Mouse (Mus musculus): ENCODE measurements around the gene Zmym6. TPM values are rescaled to one million over a fixed set of nuclear protein-coding genes. Genes with fewer than 3 reads are reported as not detected.

Zmym6 gene
- total RNA-seq, 2 experiments from 2014 or later: 0.83 to 4.2 TPM

- ATAC-seq (replicated peaks; ENCODE audit: low FRiP score, poor library complexity, severe bottlenecking): no peak
Observed at GRCm38 (mm10) chr4:127172614-127173013, 95.4 kb downstream of the Zmym6 start.

- no peak for ATAC-seq (replicated peaks; ENCODE audit: low FRiP score, poor library complexity, severe bottlenecking)
Observed at GRCm38 (mm10) chr4:127173461-127173860, 96.3 kb downstream of the Zmym6 start.

Other genes with a start within 250 kb of the Zmym6 start
- 0.84 and 4.7 TPM in 2 replicates for gene Zmym4, start 109.2 kb upstream of the Zmym6 start, total RNA-seq (2015; ENCODE audit: low replicate concordance)
- 2.2 and 13.5 TPM in 2 replicates for gene Zmym4, start 109.2 kb upstream of the Zmym6 start, total RNA-seq (2017; ENCODE audit: low replicate concordance)
- 346 and 537 TPM in 2 replicates for gene Sfpq, start 56.1 kb upstream of the Zmym6 start, total RNA-seq (2015; ENCODE audit: low replicate concordance)
- gene Sfpq, start 56.1 kb upstream of the Zmym6 start, total RNA-seq (2017; ENCODE audit: low replicate concordance): 851 and 884 TPM in 2 replicates
- gene Zmym1, start 16.2 kb upstream of the Zmym6 start, total RNA-seq (2015; ENCODE audit: low replicate concordance): 8.4 and 17.3 TPM in 2 replicates
- 10.9 and 16.8 TPM in 2 replicates for gene Zmym1, start 16.2 kb upstream of the Zmym6 start, total RNA-seq (2017; ENCODE audit: low replicate concordance)
- 4.3 and 11.3 TPM in 2 replicates for gene Tmem35b, start 46.3 kb downstream of the Zmym6 start, total RNA-seq (2015; ENCODE audit: low replicate concordance)
- gene Tmem35b, start 46.3 kb downstream of the Zmym6 start, total RNA-seq (2017; ENCODE audit: low replicate concordance): 0.45 and 2.3 TPM in 2 replicates
- gene Dlgap3, start 91.8 kb downstream of the Zmym6 start, total RNA-seq (2015; ENCODE audit: low replicate concordance): not detected in 2 replicates
- not detected in 2 replicates for gene Dlgap3, start 91.8 kb downstream of the Zmym6 start, total RNA-seq (2017; ENCODE audit: low replicate concordance)
- gene Smim12, start 166.4 kb downstream of the Zmym6 start, total RNA-seq (2015; ENCODE audit: low replicate concordance): 3.8 and 4.0 TPM in 2 replicates
- gene Smim12, start 166.4 kb downstream of the Zmym6 start, total RNA-seq (2017; ENCODE audit: low replicate concordance): 7.1 and 11.1 TPM in 2 replicates
- gene Gja4, start 236.7 kb downstream of the Zmym6 start, total RNA-seq (2015; ENCODE audit: low replicate concordance): not detected in 2 replicates
- gene Gja4, start 236.7 kb downstream of the Zmym6 start, total RNA-seq (2017; ENCODE audit: low replicate concordance): not detected in 2 replicates

Data from erythroid progenitor cell, adult 5-6 weeks (primary cell).